ENCODE assay signal across 23 mouse cellular contexts in genomic region chr9:58497942-58498341, GRCm38 (mm10). TPM values are rescaled to one million over a fixed set of nuclear protein-coding genes. Genes with fewer than 3 reads are reported as not detected.
"Had no signal": no experiment of that assay in that cellular context is flagged by ENCODE, and none has a peak within 500 bp of the region (broad histone marks: within the 10 kb centered on the region; RNA-seq: fewer than 3 reads in every experiment).

No protein-coding gene starts in this region.

- ATAC-seq: liver, postnatal 0 days; lung, postnatal 0 days; midbrain, embryonic 15.5 days had no signal

- H3K4me3 ChIP-seq: kidney, embryonic 15.5 days; left cerebral cortex, adult 2 months; midbrain, embryonic 12.5 days; midbrain, embryonic 15.5 days; neural tube, embryonic 13.5 days; stomach, embryonic 15.5 days had no signal

- H3K4me1 ChIP-seq: midbrain, embryonic 12.5 days; stomach, embryonic 15.5 days had no signal

- H3K9ac ChIP-seq: kidney, embryonic 15.5 days; liver, embryonic 14.5 days; liver, postnatal 0 days; lung, embryonic 14.5 days; midbrain, embryonic 12.5 days; midbrain, embryonic 15.5 days; neural tube, embryonic 13.5 days; stomach, embryonic 15.5 days had no signal

- H3K36me3 ChIP-seq: kidney, embryonic 15.5 days; midbrain, embryonic 12.5 days; stomach, embryonic 15.5 days had no signal

- H3K4me2 ChIP-seq: kidney, embryonic 15.5 days; lung, embryonic 14.5 days; midbrain, embryonic 12.5 days; midbrain, embryonic 15.5 days; neural tube, embryonic 13.5 days; stomach, embryonic 15.5 days had no signal

- DNase-seq: kidney, adult 8-10 months; kidney, postnatal 14 days; kidney, postnatal 4 days; layer of hippocampus, postnatal 36 days; liver, postnatal 0 days; lung, embryonic 14.5 days; retina, postnatal 1 day; right cerebral cortex, postnatal 25 days; spleen, adult 18-20 months; thymus, adult 18-20 months; thymus, postnatal 36 days had no signal

- H3K27me3 ChIP-seq: kidney, embryonic 15.5 days; midbrain, embryonic 12.5 days; midbrain, embryonic 15.5 days; neural tube, embryonic 13.5 days; stomach, embryonic 15.5 days had no signal

- H3K9me3 ChIP-seq: kidney, embryonic 15.5 days; midbrain, embryonic 12.5 days; midbrain, embryonic 15.5 days; neural tube, embryonic 13.5 days; stomach, embryonic 15.5 days had no signal

- H3K27ac ChIP-seq: kidney, embryonic 15.5 days; left cerebral cortex, adult 2 months; liver, embryonic 14.5 days; macrophage; midbrain, embryonic 12.5 days; midbrain, embryonic 15.5 days; neural tube, embryonic 13.5 days; stomach, embryonic 15.5 days had no signal

RNA-seq across cellular contexts. Expression of gene Insyn1, which starts 9.5 kb away (rescaled TPM):
- total RNA-seq: megakaryocyte, adult 5-6 weeks; neutrophil, adult 5-6 weeks had no signal
- polyA plus RNA-seq: liver, adult 2 months; liver, postnatal 0 days; macrophage had no signal
